Mouse (Mus musculus): Measurements from ENCODE around the gene Afmid.
"Not testable (repeated sequence)": the region's sequence is repeated elsewhere in the genome, so short reads cannot be mapped to it uniquely, and the experiment has no call there.

Gene Afmid

GRCm38 (mm10) chr11:117825333-117826101 lies at the start of gene Afmid, which contains the start of gene Tk1:
TSS of gene Afmid (plus strand) at chr11:117825924.
TSS of gene Tk1 (minus strand) at chr11:117826092.
- DNase-seq (ENCODE audit: low spot score) = peak; percentile 94

- no peak for DNase-seq (ENCODE audit: low spot score)
These were observed 49.5 kb upstream of the Afmid start for GRCm38 (mm10) chr11:117776085-117776792.

- no peak for DNase-seq (ENCODE audit: low spot score)
These were observed 48.6 kb upstream of the Afmid start for GRCm38 (mm10) chr11:117777111-117777510.

- no peak for DNase-seq (ENCODE audit: low spot score)
These were observed 47.7 kb upstream of the Afmid start for GRCm38 (mm10) chr11:117778031-117778430.

GRCm38 (mm10) chr11:117778851-117779433 lies 46.8 kb upstream of the Afmid start:
- peak; percentile 42 for DNase-seq (ENCODE audit: low spot score)

- peak; percentile 84 for DNase-seq (ENCODE audit: low spot score)
These were observed 46.1 kb upstream of the Afmid start for GRCm38 (mm10) chr11:117779434-117780198.

GRCm38 (mm10) chr11:117780199-117780515 lies 45.6 kb upstream of the Afmid start:
- no peak for DNase-seq (ENCODE audit: low spot score)

GRCm38 (mm10) chr11:117780582-117781111 lies 45.1 kb upstream of the Afmid start:
- peak; percentile 93 for DNase-seq (ENCODE audit: low spot score)

GRCm38 (mm10) chr11:117781199-117781821 lies 44.4 kb upstream of the Afmid start:
- no peak for DNase-seq (ENCODE audit: low spot score)

- no peak for DNase-seq (ENCODE audit: low spot score)
These were observed 43.6 kb upstream of the Afmid start, which contains the start of the genes Tmc8 and Tmc6 for GRCm38 (mm10) chr11:117781993-117782704. TSS of gene Tmc8 (plus strand) at chr11:117782076. TSS of gene Tmc6 (minus strand) at chr11:117782198.

- DNase-seq (ENCODE audit: low spot score) = no peak
These were observed 43.1 kb upstream of the Afmid start for GRCm38 (mm10) chr11:117782705-117783034.

GRCm38 (mm10) chr11:117783089-117783488 lies 42.6 kb upstream of the Afmid start:
- peak; percentile 75 for DNase-seq (ENCODE audit: low spot score)

GRCm38 (mm10) chr11:117783683-117784309 lies 41.9 kb upstream of the Afmid start:
- DNase-seq (ENCODE audit: low spot score) = peak; percentile 38

- DNase-seq (ENCODE audit: low spot score) = peak; percentile 90
These were observed 39.4 kb upstream of the Afmid start for GRCm38 (mm10) chr11:117786294-117786693.

GRCm38 (mm10) chr11:117788481-117788880 lies 37.2 kb upstream of the Afmid start:
- DNase-seq (ENCODE audit: low spot score) = not testable (repeated sequence)

GRCm38 (mm10) chr11:117790286-117790685 lies 35.4 kb upstream of the Afmid start:
- peak; percentile 83 for DNase-seq (ENCODE audit: low spot score)

GRCm38 (mm10) chr11:117790703-117791440 lies 34.9 kb upstream of the Afmid start:
- peak; percentile 21 for DNase-seq (ENCODE audit: low spot score)

- DNase-seq (ENCODE audit: low spot score) = no peak
These were observed 34.3 kb upstream of the Afmid start for GRCm38 (mm10) chr11:117791441-117791761.

- DNase-seq (ENCODE audit: low spot score) = peak; percentile 79
These were observed 33.3 kb upstream of the Afmid start for GRCm38 (mm10) chr11:117792281-117792888.
